Mouse (Mus musculus): ENCODE measurements around the gene Cep164.
"Not testable (repeated sequence)": the region's sequence is repeated elsewhere in the genome, so short reads cannot be mapped to it uniquely, and the experiment has no call there.

Gene Cep164

DNA sequence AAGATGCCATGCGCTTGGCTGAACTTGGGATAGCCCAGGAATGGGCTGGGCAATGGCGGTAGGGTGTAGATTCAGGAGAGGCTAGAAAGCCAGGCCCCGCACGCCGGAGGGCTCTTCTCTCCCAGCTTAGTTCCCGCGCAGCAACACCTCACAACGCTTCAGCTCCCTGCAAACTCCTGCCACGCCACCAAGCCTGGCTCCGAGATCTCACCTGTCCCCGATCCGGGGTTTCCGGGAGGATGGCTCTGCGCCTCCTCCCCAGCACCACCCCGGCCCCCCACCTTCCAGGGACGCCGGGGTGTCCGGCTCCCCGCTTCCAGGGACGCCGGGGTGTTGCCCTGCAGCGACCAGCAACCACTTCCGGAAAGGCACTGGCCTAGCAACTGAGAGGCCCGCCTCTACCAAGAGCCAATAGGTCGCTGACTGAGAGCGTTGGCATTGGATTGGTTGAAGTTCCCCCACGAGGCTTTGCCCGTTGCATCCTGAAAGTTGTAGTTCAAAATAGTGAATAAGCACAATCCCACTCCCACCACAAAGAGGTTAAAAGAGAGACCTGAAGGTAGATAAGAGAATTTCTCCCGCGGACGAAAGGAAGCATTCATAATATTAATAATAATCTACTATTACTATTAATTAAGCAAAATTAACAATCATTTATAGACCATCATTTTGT is at the start of gene Cep164:
Gene Cep164, minus strand, starts transcription at position 401 of the 673 bp plus-strand sequence.
- DNase-seq (ENCODE audit: extremely low read depth, low read depth, low spot score) = peak; percentile 45

DNA sequence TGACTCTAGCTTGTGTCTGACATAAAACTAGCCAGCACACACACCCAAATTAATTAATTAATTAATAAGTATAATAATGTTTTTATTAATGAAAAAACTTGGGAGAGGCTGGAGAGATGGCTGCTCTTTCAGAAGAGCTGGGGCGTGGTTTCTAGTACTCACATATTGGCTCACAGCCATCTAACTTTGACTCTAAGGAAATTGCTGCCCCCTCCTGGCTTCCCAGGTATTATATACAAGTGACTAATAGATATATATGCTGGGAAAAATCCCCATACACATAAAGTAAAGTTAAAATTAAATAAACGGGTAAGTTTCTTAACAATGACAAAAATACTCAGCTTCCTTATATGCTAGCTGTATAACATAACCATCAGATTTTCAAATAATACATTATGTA is 49.4 kb upstream of the Cep164 start:
- peak; percentile 10 for DNase-seq (ENCODE audit: extremely low read depth, low read depth, low spot score)

DNA sequence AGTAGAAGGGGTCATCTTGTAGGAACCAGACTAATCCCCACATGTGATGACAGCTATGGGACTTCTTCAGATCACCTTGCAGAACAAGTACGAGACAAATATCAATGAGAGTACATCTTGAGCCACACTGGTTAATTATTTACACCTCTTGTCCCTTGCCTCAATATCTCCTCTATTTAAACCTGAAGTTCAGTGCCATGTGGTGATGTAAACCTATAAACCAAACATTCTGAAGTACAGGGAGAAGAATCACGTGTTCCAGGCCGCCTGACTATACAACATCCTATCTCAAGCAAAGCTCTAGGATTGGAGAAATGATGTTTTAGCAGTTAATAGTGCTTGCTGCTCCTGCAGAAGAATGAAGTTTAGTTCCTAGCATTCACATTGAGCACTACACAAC is 41.8 kb upstream of the Cep164 start:
- no peak for DNase-seq (ENCODE audit: extremely low read depth, low read depth, low spot score)

DNA sequence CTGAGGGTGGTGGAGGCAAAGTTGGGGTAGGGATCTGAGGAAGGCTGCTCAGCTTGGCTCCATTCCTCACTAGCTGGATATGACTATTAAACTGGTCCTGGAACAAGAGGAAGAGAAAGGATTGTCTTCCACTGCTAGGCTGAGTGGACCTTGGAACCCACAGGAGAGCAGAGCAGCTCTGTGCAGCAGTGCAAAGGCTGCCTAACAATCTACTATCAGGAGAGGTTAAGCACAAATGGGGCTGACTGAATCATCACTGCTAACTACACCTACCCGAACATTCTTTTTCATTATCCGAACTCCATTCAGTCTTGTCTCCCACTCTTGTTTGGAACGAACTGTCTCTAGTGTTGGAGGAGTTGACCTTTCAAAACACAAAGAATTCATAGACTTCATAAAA is 40.7 kb upstream of the Cep164 start:
- no peak for DNase-seq (ENCODE audit: extremely low read depth, low read depth, low spot score)

DNA sequence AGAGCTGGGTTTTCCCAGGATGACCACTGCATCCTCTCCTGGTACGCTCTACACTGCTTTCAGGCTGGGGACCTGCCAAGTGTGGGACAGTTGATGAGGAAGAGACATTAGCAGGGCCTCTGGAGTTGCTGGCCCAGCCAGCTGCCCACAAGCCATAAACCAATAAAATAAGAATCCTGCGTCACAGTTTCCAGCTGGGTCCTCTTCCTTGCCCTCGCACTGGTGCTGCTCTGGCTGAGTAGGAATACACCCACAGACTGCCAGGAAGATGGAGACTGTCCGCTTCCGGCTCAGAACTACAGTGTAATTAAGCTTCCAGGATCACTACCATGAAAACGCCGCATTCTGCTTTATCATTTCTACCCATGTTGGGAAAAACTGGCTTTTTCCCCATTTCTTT is 33.3 kb upstream of the Cep164 start:
- DNase-seq (ENCODE audit: extremely low read depth, low read depth, low spot score) = no peak

DNA sequence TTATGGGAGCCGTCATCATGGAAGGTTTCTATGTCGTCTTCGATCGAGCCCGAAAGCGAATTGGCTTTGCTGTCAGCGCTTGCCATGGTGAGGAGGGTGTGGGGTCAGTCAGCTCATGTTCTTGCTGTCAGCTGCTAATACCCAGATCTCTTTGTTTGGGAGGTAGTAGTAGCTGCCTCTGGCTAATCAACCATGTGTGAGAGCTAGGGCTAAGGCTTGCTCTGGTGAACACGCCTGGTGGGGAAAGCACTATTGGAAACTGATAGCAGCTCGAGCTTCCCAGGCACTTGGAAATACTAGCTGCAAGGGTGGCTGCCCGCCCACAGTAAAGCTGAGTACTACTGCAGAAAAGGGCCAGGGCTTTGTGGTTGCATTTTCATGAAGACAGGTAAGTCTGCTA is 30.9 kb upstream of the Cep164 start:
- DNase-seq (ENCODE audit: extremely low read depth, low read depth, low spot score) = no peak

DNA sequence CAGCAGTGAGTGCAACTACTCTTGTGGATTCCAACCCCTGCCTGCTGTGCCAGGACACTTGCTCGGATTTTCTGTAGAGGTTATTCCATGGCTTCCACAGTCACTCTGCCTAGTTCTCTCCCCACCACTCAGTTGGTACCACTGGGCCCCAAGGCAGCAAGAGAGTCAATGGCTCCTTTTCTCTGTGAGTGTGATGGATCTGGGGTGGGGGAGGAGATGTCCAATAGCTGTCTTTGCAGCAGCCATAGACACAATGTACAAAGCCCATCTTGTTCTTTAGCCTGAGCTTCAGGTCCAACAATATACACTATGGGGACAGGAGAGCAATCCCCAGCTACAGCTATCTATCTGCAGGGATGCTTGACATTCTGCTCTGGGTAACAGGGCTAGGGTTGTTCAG is 25.6 kb upstream of the Cep164 start:
- no peak for DNase-seq (ENCODE audit: extremely low read depth, low read depth, low spot score)

DNA sequence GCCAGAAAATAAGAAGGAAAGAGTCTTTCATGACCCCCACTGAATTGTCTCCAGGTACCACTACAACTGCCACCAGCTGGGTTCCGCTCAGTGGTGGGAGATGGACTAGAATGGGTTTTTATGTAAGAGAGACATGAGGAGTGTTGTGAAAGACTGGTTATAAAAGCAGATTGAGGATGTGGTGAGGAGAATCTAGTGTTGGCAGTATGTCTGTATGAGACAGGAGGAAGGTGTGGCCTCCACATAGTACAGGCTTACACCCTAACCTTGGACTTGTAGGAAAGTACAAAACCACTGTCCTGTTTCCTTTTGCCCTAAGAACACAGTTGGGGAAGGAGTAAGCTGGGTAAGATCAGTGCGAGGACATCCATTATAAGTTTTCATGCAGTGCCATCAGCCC is 25.2 kb upstream of the Cep164 start:
- no peak for DNase-seq (ENCODE audit: extremely low read depth, low read depth, low spot score)

DNA sequence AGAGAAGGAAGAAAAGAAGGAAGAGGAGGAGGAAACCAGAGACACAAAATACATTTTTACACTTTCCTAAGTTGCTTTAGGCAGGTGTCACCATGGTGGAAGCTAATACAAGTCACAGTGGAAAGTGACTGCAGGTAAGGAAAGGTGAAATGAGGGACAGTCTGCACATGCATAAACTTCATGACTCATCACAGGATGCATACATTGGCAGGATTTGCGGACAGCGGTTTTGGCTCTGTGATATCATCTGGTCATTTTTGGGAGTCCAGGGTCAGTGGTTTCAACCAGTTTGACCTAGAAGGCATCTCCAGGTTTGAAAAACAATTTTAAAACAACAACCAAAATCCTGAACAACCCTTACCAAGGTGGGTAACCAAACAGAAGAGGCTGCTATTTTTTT is 23.3 kb upstream of the Cep164 start:
- DNase-seq (ENCODE audit: extremely low read depth, low read depth, low spot score) = no peak

DNA sequence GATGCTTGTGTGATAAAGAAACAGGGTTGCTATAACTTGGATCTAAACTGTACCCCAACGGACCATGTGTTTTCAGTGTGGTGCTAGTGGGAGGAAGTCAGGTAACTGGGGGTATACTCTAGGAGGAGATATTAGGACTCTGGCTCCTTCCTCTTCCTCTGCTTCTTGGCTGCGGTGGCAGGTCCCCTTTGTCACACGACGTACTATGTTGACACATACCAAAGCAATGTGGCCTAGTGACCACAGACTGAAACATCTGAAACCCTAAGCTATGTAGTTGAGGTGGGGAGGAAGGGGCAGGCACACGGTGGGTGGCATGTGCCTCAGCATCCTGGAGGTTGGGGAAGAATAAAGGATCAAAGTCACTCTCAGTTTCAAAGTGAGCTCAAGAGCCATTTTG is 22.8 kb upstream of the Cep164 start:
- no peak for DNase-seq (ENCODE audit: extremely low read depth, low read depth, low spot score)

DNA sequence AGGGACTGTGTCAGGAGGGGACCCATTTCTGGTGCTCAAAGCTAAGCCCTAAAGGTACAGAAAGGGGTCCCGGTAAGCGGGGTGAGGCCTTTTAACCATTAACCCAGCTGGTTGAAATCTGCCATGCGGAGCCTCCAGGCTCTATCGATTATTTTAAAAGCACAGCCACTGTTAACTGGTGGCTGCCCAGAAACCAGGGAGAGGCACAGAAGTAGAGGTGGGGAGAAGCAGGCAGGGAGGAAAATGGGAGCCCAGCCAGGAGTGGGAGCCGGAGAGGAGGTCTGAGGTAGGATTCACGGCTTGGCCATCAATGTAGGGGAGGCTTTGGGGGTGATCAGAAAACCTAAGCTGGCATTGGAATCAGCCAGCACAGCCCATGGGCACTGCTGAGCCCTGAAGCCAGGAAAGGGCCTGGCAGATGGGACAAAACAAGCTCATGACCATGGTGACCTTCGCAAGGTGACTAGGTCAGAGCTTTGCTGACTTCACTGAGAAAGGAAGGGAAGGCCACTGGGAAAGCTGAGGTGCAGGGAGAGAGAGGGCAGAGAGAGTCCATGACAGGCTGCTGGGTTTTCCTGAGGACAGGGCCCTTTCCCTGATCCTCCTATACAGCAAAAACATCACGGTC is 22.2 kb upstream of the Cep164 start:
- DNase-seq (ENCODE audit: extremely low read depth, low read depth, low spot score) = no peak

DNA sequence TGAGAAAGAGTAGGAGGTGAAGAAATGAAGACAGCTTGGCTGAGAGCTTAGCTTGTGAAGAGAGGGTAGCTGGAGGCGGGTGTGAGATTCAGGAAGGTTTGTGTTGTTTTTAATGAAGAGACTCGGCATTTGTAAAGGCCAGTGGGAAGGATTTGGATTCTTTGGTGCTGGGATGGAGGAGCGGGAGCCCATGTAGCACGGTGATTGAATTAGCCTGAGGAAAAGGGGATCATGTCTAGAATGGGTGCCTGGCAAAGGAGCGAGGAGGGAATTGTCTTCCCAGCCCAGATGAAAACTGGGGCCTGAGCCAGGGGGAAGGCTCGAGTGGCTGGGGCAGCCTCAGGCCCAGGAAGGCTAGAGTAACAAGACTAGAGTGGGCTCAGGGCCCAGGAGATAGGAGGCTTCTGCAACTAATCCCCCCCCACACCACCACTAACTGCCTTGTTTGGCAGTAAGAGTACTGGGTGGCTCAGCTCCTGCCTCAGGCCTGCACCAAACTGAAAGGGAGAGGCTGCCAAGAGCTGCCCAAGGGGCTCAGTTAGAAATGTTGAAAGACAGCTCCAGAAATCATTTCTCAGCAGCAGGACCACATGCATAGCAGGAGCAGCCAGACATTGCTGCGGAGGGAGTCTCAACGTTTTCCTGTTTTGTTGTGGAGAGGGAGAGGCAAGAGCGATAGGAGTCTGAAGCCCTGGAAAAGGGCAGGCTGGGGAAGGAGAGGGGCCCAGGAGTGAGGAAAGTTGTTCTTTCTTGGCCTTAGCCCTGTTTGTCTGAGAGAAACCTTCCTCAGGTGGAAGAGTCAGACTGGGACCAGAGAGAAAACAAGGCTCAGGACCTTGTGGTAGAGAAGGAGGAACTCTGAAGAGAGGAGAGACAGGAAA is 21.3 kb upstream of the Cep164 start:
- DNase-seq (ENCODE audit: extremely low read depth, low read depth, low spot score) = peak; percentile 31

DNA sequence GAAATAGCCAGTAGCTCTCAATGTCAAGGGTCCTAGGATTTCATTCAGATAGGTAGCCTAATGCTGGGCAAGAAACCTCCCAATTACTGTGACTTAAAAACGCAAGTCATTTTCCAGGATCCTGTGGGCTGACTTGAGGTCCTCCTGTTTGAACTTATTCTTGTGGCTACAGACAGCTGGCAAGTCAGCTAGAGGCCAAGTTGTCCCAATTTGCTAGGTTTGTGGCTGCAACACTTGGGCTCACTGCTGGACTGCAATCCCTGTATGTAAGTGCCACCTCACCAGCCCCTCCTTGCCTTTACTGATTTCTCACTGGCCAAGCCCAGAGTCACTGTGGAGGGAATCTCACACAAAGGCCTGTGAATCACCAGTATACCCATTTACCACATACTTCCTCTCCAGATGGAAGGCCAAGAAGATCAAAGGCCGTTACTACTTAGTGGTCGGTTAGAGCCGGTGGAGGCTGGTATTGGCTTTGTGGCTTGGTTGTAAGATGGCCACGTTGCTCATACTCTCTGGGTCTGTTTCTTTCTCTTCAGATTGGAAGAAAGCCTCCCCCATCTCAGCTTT is 18.5 kb upstream of the Cep164 start:
- DNase-seq (ENCODE audit: extremely low read depth, low read depth, low spot score) = no peak

DNA sequence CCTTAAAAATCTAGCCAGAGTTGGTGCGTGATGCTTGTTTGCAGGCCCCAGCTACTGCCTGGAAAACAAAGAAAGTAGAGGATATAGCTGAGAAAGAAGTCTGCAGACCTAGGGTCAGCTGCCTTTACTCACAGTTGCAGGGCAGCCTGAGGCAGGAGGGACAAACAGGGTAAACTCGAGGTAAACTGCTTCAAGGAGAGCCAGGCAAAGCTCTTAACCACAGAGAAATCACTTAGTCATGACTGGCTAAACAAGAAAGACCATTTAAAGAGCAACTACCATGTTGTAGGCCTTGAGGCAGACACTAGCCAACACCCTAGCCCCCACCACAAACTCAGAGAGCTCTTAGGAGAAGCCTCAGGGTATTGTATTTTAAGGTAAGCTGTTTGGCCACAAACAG is 17.7 kb upstream of the Cep164 start:
- DNase-seq (ENCODE audit: extremely low read depth, low read depth, low spot score) = not testable (repeated sequence)

DNA sequence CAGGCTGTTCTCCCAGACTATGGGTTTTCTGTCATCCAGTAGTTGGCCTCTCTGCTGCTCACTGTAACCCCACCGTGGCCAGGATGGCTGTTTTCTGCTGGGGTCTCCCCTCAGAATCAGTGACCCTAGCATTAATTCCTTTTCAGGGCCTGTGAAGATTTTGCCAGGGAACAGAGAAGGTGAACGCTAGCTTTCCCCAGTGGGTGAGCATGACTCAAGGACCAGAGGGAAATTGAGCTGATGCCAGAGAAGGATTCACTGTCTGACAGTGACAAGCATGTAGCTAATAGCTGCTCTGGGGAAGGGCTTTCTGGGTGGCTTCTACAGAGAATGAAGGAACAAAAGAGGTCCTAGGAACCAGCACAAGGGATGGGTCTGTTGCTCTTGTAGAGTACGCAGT is 17.1 kb upstream of the Cep164 start:
- DNase-seq (ENCODE audit: extremely low read depth, low read depth, low spot score) = no peak

DNA sequence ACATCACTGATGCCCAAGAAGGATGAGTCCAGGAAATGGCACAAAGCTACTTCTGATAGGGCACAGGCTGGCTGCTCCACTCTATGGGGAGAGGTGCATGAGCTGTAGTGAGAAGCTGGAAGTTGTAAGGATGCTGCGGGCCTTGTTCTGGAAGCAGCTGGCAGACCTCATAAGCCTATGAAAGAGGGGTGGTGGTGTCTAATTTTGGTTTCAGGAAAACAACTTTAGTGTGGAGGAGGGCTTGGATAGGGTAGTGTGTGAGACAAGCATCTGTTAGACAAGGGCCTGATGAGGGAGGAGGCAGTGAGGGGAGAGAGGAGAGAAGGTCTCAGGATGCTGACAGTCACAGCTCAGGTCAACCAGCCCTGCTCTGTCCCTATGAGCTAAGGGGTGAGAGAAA is 15.3 kb upstream of the Cep164 start:
- no peak for DNase-seq (ENCODE audit: extremely low read depth, low read depth, low spot score)

DNA sequence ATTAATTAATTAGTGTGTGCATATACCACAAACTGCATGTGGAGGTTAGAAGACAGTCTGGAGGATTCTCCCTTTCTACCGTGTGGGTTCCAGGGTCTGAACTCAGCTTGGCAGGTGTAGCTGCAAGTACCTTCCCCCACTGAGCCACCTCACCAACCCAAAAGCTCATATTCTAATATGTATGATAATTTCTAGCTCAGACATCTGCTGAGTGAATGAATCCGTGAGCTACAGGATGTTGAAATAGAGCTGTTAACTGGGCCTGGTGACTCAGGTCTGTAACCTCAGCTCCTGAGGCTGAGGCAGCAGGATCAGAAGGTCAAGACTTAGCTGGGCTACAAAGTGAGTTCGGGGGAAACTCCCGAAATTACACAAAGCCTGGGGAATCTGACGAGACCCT is 14.5 kb upstream of the Cep164 start:
- DNase-seq (ENCODE audit: extremely low read depth, low read depth, low spot score) = no peak

DNA sequence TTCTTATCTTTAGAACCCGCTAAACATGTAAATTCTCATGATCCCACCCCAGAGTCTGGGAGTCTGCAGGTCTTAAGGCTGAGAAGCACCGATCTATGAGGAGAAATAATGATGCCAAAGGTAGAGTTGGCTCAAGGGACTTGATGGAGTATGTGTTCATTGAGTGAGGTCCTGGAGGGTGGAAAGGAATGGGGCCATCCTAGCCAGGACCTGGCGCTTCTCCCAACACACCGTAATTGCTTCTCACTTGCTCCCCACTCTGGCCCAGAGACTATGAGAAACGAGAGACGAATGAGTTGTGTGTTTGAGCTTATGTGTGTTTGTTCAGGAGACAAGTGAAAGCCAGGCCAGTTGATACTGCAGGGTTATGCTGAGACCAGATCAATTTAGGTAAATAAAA is 13.0 kb upstream of the Cep164 start:
- DNase-seq (ENCODE audit: extremely low read depth, low read depth, low spot score) = no peak

DNA sequence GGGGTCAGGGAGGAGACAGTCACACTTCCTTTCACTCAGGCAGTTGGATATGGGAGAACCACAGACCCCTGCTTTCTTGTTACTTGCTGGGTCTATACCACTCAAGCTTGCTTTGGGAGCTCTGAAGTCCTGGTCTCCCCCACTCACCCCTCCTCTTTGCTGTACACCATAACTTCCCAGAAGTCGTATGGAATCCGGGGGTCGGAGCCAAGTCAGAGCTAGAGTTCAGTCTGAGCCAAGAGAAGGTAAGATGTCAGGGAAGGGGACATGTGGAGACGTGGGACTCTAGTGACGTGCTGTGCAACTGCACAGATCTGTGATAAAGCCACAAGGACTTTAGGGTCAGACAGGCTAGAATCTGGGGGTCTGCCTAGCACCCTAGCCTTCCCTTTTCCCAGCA is 11.8 kb upstream of the Cep164 start:
- DNase-seq (ENCODE audit: extremely low read depth, low read depth, low spot score) = no peak

DNA sequence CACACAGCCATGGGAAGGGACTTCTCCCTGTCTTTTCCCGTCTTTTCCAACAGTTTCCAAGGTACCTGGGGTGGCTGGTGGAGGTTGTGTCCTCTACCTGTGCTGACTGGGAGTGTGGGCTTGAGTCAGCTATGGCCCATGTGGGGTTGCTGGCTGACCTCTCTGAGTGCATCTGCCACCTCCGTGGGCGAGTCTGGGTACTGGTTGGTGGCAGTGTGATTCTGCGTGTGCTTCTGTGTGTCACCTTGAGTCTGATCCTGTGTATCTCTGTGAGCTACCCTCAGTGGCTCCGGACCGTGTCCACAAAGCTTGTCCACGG is 11.4 kb upstream of the Cep164 start:
- no peak for DNase-seq (ENCODE audit: extremely low read depth, low read depth, low spot score)

DNA sequence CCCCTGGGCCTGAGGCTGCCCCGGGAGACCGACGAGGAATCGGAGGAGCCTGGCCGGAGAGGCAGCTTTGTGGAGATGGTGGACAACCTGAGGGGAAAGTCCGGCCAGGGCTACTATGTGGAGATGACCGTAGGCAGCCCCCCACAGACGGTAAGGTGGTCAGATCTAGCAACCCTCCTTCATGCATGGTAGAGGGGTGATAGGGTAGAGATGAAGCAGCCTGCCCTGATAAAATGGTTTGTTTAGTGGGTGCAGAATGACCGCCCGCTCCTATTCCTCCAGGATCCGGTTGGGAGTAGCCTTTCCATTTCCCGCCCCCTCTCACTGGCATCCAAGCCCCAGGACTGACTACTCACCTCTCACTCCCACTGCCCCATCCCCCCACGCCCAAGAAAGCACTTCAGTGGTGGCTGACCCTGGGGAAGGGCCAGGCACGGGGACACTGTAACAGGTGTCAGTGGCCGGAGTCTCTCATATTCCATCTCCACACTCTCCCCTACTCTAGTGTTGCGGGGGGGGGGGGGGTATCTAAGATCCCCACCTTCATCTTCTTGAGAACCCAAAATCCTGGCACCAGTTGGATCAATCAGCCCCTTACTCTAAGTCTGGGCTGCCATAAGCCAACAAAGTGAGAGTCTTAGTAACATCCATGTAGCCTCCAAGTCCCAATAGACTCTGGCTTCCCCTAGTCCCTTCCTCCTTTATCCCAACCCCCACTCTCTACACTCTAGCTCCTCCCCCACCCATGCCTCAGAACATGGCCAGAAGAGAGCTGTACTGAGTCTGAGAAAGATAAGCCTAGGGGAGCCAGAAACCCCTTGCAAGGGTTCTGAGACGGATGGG is 10.9 kb upstream of the Cep164 start:
- DNase-seq (ENCODE audit: extremely low read depth, low read depth, low spot score) = no peak
